Mouse (Mus musculus) layer of hippocampus, adult 2 months (tissue): ENCODE results near the gene Prkn. TPM values are rescaled to one million over a fixed set of nuclear protein-coding genes. Genes with fewer than 3 reads are reported as not detected.

Source experiments
- DNase-seq, 2 experiments: peaks; one replicate each; pipeline ENCODE4 v3.0.0; 2022; ENCODE audit warnings: low spot score in 2 of 2
- H3K27ac ChIP-seq: fragments of 200-600 bp; 2 replicates; pipeline ENCODE4 v1.8.1; 2022
- H3K4me3 ChIP-seq: fragments of 200-600 bp; 2 replicates; pipeline ENCODE4 v1.8.1; 2022; ENCODE audit warnings: mild to moderate bottlenecking
- CTCF ChIP-seq: fragments of 200-600 bp; conservative IDR thresholded peaks from 2 replicates; pipeline ENCODE4 v1.8.1; 2022; ENCODE audit warnings: antibody characterized with exemption, mild to moderate bottlenecking, moderate library complexity
- total RNA-seq, 2 experiments: library from RNA; stranded (reverse); gene quantifications; 2 replicates each; pipeline ENCODE4 v1.2.3; 2021

The Prkn gene
- total RNA-seq, 2 experiments from 2014 or later, result 18.0 to 22.4 TPM

GRCm38 (mm10) chr17:11719801-11720200, 879.6 kb downstream of the Prkn start:
- Histone ChIP-seq H3K27ac (no peak overlapping the region), H3K4me3 (no peak overlapping the region)
- no peak for DNase-seq
- no peak for TF ChIP-seq CTCF

DNA sequence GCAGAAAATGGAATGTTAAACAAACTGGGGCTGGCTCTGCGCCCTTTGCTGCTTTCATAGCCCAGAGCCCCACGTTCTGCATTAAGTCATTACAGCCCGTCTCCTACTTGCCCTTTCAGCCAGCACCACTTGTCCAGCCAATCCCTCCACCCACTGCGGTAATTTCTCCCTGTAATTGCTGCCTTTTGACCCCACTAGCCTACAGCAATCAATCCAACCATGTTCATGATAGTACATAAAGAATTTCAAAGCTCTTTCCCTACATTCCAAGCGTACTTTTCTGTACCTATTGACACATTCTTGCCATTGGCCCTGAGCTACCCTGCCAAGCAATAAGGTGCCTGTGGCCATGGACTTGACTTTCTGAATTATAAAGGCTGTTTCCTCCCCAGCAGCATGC, 881.7 kb downstream of the Prkn start:
- TF ChIP-seq CTCF, result no peak
- DNase-seq, result no peak
- H3K27ac ChIP-seq, result no peak overlapping the region
- H3K4me3 ChIP-seq, result no peak overlapping the region

DNA sequence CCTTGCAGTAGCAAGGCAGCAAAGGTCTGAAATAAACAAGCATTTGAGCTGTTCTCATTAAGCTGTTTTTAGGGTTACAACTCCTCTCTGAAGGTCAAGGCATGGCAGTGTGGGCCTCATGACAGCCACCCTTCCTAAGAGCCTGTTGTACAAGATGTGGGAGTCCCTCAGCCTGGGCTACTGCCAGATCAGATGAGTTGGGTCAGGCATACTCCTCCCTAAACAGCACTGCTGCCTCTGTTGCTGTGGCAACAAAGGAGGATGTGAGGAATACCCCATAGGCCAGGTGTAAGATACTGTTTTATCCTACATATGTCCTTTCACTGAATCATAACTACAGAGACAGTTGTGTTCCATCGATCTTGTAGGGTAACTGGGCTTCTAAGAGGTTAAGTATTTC, 882.3 kb downstream of the Prkn start:
- Histone ChIP-seq H3K27ac (no peak overlapping the region), H3K4me3 (no peak overlapping the region)
- no peak for DNase-seq
- TF ChIP-seq CTCF, result no peak

DNA sequence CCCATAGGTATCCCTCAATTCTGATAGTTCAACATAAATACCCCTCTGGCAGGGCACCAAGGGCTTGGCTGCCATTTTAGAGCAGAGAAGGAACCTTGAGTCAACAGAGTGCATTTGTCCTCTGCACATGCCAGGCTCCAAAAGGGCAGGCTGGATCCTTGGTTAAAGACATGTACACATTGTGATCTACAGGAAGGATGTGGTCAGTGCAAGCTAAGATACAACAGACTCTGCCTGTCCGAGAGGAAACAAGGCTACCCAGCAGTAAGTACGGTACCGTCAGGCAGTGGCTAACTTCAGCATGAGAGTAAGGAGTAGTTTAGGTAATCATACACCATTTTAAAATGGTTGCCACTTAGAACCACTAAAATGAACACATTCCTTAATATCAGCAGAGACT, 884.0 kb downstream of the Prkn start:
- DNase-seq, result no peak
- TF ChIP-seq CTCF, result no peak
- no peak overlapping the region for H3K27ac ChIP-seq

DNA sequence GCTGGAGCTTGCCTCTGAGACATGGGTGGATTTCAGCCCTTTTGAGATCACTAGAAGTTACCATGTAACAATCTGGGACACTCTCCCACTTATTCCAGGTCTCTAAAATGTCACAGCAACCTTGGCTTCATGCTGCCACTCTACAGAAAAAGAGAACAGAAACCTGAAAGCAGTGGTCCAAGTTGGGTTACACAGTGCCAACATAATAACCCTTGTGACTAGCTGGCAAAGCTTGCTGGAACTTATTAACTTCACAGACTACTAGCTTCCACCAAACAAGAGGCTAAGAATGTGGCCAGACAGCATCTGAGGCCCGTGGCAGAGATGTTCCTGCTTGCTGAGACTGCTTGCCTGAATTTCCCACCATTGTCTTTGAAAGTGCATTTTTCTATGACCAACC, 886.9 kb downstream of the Prkn start:
- Histone ChIP-seq H3K4me3 (no peak overlapping the region), H3K27ac (no peak overlapping the region)
- no peak for DNase-seq
- TF ChIP-seq CTCF, result no peak

More for the DNA sequence above, 884.0 kb downstream of the Prkn start:
- H3K4me3 ChIP-seq, result no peak overlapping the region

- no peak for TF ChIP-seq CTCF
- H3K4me3 ChIP-seq, result no peak overlapping the region
- H3K27ac ChIP-seq, result no peak overlapping the region
- no peak for DNase-seq
Observed at GRCm38 (mm10) chr17:11728294-11728693, 888.1 kb downstream of the Prkn start.

DNA sequence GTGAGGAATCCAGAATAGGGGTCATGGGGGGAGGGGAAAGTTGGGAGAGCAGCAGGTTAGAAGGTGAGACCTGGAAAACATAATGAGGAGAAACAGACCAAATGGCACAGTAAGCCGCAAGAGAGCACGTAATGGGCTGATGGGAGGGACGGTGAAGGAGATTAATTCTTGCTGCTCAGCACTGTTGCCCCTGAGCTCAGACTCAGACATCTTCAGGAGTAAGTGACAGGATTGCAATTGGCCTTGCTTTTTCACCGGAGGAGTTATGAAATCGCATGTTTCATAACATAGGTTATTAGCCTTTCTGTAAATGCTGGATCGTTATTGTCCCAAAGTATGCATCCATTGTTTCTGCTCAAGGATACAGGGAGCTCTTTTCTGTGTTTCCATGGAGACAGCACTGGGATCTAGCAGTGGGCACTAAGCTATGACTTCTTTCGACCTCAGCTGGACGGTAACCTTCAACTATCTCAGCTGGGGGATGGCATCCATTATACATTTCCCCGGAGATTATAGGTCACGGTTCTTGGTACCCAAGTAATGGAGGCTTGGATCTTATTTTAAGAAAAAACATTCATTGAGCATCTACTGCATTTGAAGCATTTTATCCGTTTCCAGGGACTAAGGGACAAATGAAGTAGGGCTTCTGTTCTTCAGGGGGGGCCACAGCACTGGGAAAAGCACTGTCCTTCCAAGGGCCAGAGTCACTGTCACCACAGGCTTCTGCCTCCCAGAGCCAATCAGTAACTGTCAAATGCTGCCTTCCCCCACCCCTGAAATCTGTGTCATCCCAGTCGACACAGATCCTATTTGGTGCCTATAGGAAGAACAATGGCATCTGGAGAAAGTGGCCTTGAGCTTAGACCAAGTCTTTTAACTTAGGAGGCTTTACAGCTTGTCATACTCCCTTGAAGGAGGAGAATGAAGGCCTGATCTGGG, 890.7 kb downstream of the Prkn start:
- TF ChIP-seq CTCF, result no peak
- DNase-seq, result no peak
- H3K4me3 ChIP-seq, result no peak overlapping the region
- no peak overlapping the region for H3K27ac ChIP-seq

DNA sequence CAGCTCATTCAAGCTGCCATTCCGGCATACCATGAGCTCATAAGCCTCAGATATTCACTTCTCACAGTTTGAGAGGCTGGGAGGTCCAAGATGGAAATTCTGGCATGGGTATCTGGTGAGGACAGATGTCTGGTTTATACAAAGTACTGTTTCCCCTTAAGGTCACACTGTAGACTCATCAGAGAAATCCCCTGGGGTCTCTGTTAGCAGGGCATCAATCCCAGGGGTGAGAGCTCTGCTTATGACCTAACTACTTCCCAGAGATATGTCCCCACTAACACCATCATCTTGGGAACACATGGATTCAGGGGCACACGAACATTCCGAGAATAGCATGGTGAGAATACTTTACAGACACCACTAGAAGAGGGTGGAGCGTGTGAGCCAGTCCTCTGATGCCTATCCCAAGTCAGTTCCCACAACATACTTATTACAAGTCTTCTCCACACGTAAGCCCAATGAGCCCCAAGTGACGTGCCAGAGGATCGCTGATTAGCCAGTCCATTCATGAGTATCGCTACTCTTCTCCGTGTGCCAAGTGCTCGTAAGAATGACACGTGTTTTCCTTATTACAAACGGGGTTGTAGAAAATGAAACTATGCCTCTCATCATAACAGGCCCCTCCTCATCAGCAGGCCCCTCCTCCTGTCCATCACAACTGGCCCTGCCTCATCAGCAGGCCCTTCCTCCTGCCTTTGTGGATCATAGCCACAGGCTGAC, 895.1 kb downstream of the Prkn start:
- H3K27ac ChIP-seq, result no peak overlapping the region
- no peak overlapping the region for H3K4me3 ChIP-seq
- no peak for DNase-seq
- no peak for TF ChIP-seq CTCF

- no peak for TF ChIP-seq CTCF
- DNase-seq, result no peak
- Histone ChIP-seq H3K27ac (no peak overlapping the region), H3K4me3 (no peak overlapping the region)
Observed at GRCm38 (mm10) chr17:11736531-11736930, 896.3 kb downstream of the Prkn start.

- no peak for DNase-seq
- H3K4me3 ChIP-seq, result no peak overlapping the region
- no peak overlapping the region for H3K27ac ChIP-seq
- TF ChIP-seq CTCF, result no peak
Observed at GRCm38 (mm10) chr17:11737905-11738304, 897.7 kb downstream of the Prkn start.

- TF ChIP-seq CTCF, result no peak
Observed at GRCm38 (mm10) chr17:11740716-11741115, 900.5 kb downstream of the Prkn start.

GRCm38 (mm10) chr17:11741161-11741560, 901.0 kb downstream of the Prkn start:
- TF ChIP-seq CTCF, result no peak
- Histone ChIP-seq H3K27ac (no peak overlapping the region), H3K4me3 (no peak overlapping the region)
- no peak for DNase-seq

More at GRCm38 (mm10) chr17:11740716-11741115, 900.5 kb downstream of the Prkn start:
- H3K4me3 ChIP-seq, result no peak overlapping the region
- DNase-seq, result no peak
- no peak overlapping the region for H3K27ac ChIP-seq

DNA sequence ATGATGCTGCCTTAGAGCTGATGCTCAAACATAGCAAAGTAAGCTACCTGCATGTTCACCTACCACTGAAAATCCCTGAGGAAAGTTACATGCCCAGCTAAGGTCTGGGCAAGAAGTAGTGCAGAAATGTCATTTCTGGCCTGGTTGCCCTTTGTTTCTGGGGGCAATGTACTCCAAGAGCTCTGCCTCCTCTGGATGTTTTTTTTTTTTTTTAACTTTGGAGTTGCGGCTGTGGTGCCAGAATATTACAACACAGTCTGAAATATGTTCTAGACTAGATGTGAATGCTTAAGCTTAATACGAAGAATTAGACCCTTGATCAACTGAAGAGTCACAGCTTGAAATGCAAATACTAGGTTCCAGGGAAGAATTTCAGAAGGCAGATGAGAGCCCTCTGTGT, 911.1 kb downstream of the Prkn start:
- Histone ChIP-seq H3K4me3 (no peak overlapping the region), H3K27ac (no peak overlapping the region)
- no peak for DNase-seq
- no peak for TF ChIP-seq CTCF
